ENCODE assay signal across 8 mouse cellular contexts in genomic region chr5:124354574-124355424, GRCm38 (mm10). TPM values are rescaled to one million over a fixed set of nuclear protein-coding genes. Genes with fewer than 3 reads are reported as not detected.
DNase-seq lines count a peak whose midpoint lies in the region; ATAC-seq and TF ChIP-seq lines count a peak whose summit lies in the region.

No protein-coding gene starts in this region.

- TF ChIP-seq EP300 in liver, postnatal 0 days (IDR thresholded peaks at IDR 0.05; ENCODE audit: low read depth): no peak

- intact Hi-C loops in gastrocnemius, postnatal 14 days (cut with DNase I; ENCODE audit: low total_unique reads): no loop called here

- TF ChIP-seq CTCF in liver, postnatal 0 days (IDR thresholded peaks at IDR 0.05; ENCODE audit: low read depth): no peak

- peak overlapping the region; percentile 97 for H3K9ac ChIP-seq in intestine, embryonic 15.5 days
- H3K9ac ChIP-seq in liver, postnatal 0 days (replicated peaks): peak overlapping the region; percentile 97

- peak overlapping the region; percentile 84 for H3K4me3 ChIP-seq in intestine, embryonic 15.5 days (replicated peaks)
- H3K4me3 ChIP-seq in liver, postnatal 0 days (ENCODE audit: low read depth, low read length): peak overlapping the region; percentile 97

- ATAC-seq in intestine, embryonic 15.5 days: peak; percentile 72
- peak; percentile 76 for ATAC-seq in liver, postnatal 0 days
- 0 out of 2 replicates have a peak, but pooled peaks have one; percentile 16 for ATAC-seq in neutrophil, adult 5-6 weeks (ENCODE audit: extremely low read depth, insufficient number of reproducible peaks, low FRiP score, poor library complexity, severe bottlenecking)
- no peak for ATAC-seq in megakaryocyte-erythroid progenitor cell, adult 5-6 weeks (replicated peaks; ENCODE audit: low FRiP score, low TSS enrichment, poor library complexity, severe bottlenecking)

- H3K27ac ChIP-seq in intestine, embryonic 15.5 days: peak overlapping the region; percentile 96
- peak overlapping the region; percentile 95 for H3K27ac ChIP-seq in liver, postnatal 0 days (ENCODE audit: low read depth)

- no peaks in the 10 kb centered on the region for H3K27me3 ChIP-seq in intestine, embryonic 15.5 days (replicated peaks)
- H3K27me3 ChIP-seq in liver, postnatal 0 days (ENCODE audit: insufficient read depth, low read length): no peaks in the 10 kb centered on the region

- no peaks in the 10 kb centered on the region for H3K9me3 ChIP-seq in intestine, embryonic 15.5 days
- no peaks in the 10 kb centered on the region for H3K9me3 ChIP-seq in liver, postnatal 0 days (ENCODE audit: low read length)

- H3K4me1 ChIP-seq in intestine, embryonic 15.5 days (replicated peaks): peaks cover 18% of the 10 kb centered on the region
- peaks cover 28% of the 10 kb centered on the region for H3K4me1 ChIP-seq in liver, postnatal 0 days (ENCODE audit: insufficient read depth)

- under 1% methylated on average over 42 of the region's 60 CpGs for WGBS in intestine, embryonic 15.5 days
- under 1% methylated on average over 33 of the region's 60 CpGs for WGBS in liver, postnatal 0 days (ENCODE audit: insufficient replicate concordance)

- DNase-seq in urinary bladder, postnatal 36 days (ENCODE audit: low spot score in 2 of 2): peak; percentile 21 to 26
- DNase-seq in urinary bladder, postnatal 25 days (ENCODE audit: low spot score): no peak
- DNase-seq in cerebellum, postnatal 10 days: peak; percentile 81 to 84
- peak; percentile 31 for DNase-seq in gastrocnemius, postnatal 14 days
- peak; percentile 52 for DNase-seq in liver, postnatal 0 days

- H3K36me3 ChIP-seq in intestine, embryonic 15.5 days: no peaks in the 10 kb centered on the region
- 0 out of 2 replicates have a peak, but pooled peaks cover under 1% of the 10 kb centered on the region for H3K36me3 ChIP-seq in liver, postnatal 0 days (replicated peaks; ENCODE audit: insufficient read depth, low read length)

- peak overlapping the region; percentile 62 for H3K4me2 ChIP-seq in intestine, embryonic 15.5 days (replicated peaks)
- H3K4me2 ChIP-seq in liver, postnatal 0 days (ENCODE audit: low read depth, low read length): peak overlapping the region; percentile 75

RNA-seq across cellular contexts. Expression of gene Cdk2ap1, which starts 8.1 kb away (rescaled TPM):
- total RNA-seq in gastrocnemius, postnatal 14 days (2021): 100 to 1,000 TPM in 1 of 2 experiments, 10 to 100 TPM in 1; 99.5 to 128 TPM
- polyA plus RNA-seq in intestine, embryonic 15.5 days (2015; fragmentation: Nextera tagmentation; extraction: Ambion mirVana): 69.0 and 118 TPM in 2 replicates
- polyA plus RNA-seq in liver, postnatal 0 days (2015; fragmentation: Nextera tagmentation; extraction: Ambion mirVana): 31.7 and 44.7 TPM in 2 replicates
- total RNA-seq in neutrophil, adult 5-6 weeks (2017): 78.1 and 86.2 TPM in 2 replicates
- total RNA-seq in megakaryocyte-erythroid progenitor cell, adult 5-6 weeks (2014; fragmentation: Nextera tagmentation): 300 and 366 TPM in 2 replicates
- total RNA-seq in megakaryocyte-erythroid progenitor cell, adult 5-6 weeks (2017): 205 and 275 TPM in 2 replicates

RNA-seq across cellular contexts. Expression of gene 2810006K23Rik, which starts 26.9 kb away (rescaled TPM):
- 1 to 10 TPM; 6.9 to 8.6 TPM for total RNA-seq in gastrocnemius, postnatal 14 days (2021)
- polyA plus RNA-seq in intestine, embryonic 15.5 days (2015; fragmentation: Nextera tagmentation; extraction: Ambion mirVana): 13.4 and 15.5 TPM in 2 replicates
- 4.5 and 4.9 TPM in 2 replicates for polyA plus RNA-seq in liver, postnatal 0 days (2015; fragmentation: Nextera tagmentation; extraction: Ambion mirVana)
- 5.5 and 6.9 TPM in 2 replicates for total RNA-seq in neutrophil, adult 5-6 weeks (2017)
- total RNA-seq in megakaryocyte-erythroid progenitor cell, adult 5-6 weeks (2014; fragmentation: Nextera tagmentation): 9.2 and 13.2 TPM in 2 replicates
- 16.6 and 18.7 TPM in 2 replicates for total RNA-seq in megakaryocyte-erythroid progenitor cell, adult 5-6 weeks (2017)

RNA-seq across cellular contexts. Expression of gene Mphosph9, which starts 27.0 kb away (rescaled TPM):
- total RNA-seq in gastrocnemius, postnatal 14 days (2021): 1 to 10 TPM; 2.6 to 2.9 TPM
- polyA plus RNA-seq in intestine, embryonic 15.5 days (2015; fragmentation: Nextera tagmentation; extraction: Ambion mirVana): 8.0 and 10.3 TPM in 2 replicates
- polyA plus RNA-seq in liver, postnatal 0 days (2015; fragmentation: Nextera tagmentation; extraction: Ambion mirVana): 2.6 and 3.0 TPM in 2 replicates
- total RNA-seq in neutrophil, adult 5-6 weeks (2017): 14.0 and 18.3 TPM in 2 replicates
- 19.5 and 24.7 TPM in 2 replicates for total RNA-seq in megakaryocyte-erythroid progenitor cell, adult 5-6 weeks (2014; fragmentation: Nextera tagmentation)
- 24.7 and 36.7 TPM in 2 replicates for total RNA-seq in megakaryocyte-erythroid progenitor cell, adult 5-6 weeks (2017)
